Mouse (Mus musculus): ENCODE data around the gene Atp5g3.
"Not testable (repeated sequence)": the region's sequence is repeated elsewhere in the genome, so short reads cannot be mapped to it uniquely, and the experiment has no call there.

Atp5g3 gene

GRCm38 (mm10) chr2:73911175-73911700 is at the start of gene Atp5g3:
Atp5g3 (minus strand) TSS chr2:73911326.
- DNase-seq, result peak; percentile 91 to 93

- no peak for DNase-seq
These were observed 47.2 kb upstream of the Atp5g3 start for GRCm38 (mm10) chr2:73958342-73958741.

- no peak for DNase-seq
These were observed 42.5 kb upstream of the Atp5g3 start for GRCm38 (mm10) chr2:73953612-73954011.

GRCm38 (mm10) chr2:73952597-73953219 is 41.6 kb upstream of the Atp5g3 start:
- DNase-seq, result no peak

- no peak for DNase-seq
These were observed 36.2 kb upstream of the Atp5g3 start for GRCm38 (mm10) chr2:73947360-73947759.

GRCm38 (mm10) chr2:73943735-73944134 is 32.6 kb upstream of the Atp5g3 start:
- DNase-seq, result no peak

- no peak for DNase-seq
These were observed 31.7 kb upstream of the Atp5g3 start for GRCm38 (mm10) chr2:73942844-73943243.

GRCm38 (mm10) chr2:73941281-73941680 is 30.2 kb upstream of the Atp5g3 start:
- DNase-seq, result no peak

GRCm38 (mm10) chr2:73940471-73940870 is 29.3 kb upstream of the Atp5g3 start:
- DNase-seq, result no peak

- DNase-seq, result no peak
These were observed 27.8 kb upstream of the Atp5g3 start for GRCm38 (mm10) chr2:73938896-73939295.

GRCm38 (mm10) chr2:73932676-73933313 is 21.7 kb upstream of the Atp5g3 start:
- DNase-seq, result no peak

- no peak for DNase-seq
These were observed 16.6 kb upstream of the Atp5g3 start for GRCm38 (mm10) chr2:73927711-73928110.

- no peak for DNase-seq
These were observed 14.4 kb upstream of the Atp5g3 start for GRCm38 (mm10) chr2:73925539-73925938.

- peak; percentile 19 to 22 for DNase-seq
These were observed 14.0 kb upstream of the Atp5g3 start for GRCm38 (mm10) chr2:73925089-73925488.

- DNase-seq, result no peak
These were observed 8.5 kb upstream of the Atp5g3 start for GRCm38 (mm10) chr2:73919642-73920041.

- DNase-seq, result no peak
These were observed 1.1 kb upstream of the Atp5g3 start for GRCm38 (mm10) chr2:73912264-73912663.

- peak; percentile 40 to 44 for DNase-seq
These were observed 453 bp downstream of the Atp5g3 start for GRCm38 (mm10) chr2:73910571-73911174.

- no peak for DNase-seq
These were observed 2.0 kb downstream of the Atp5g3 start for GRCm38 (mm10) chr2:73909116-73909515.

GRCm38 (mm10) chr2:73904679-73905078 is 6.4 kb downstream of the Atp5g3 start:
- not testable (repeated sequence) for DNase-seq

GRCm38 (mm10) chr2:73903536-73903935 is 7.6 kb downstream of the Atp5g3 start:
- DNase-seq, result no peak

- not testable (repeated sequence) for DNase-seq
These were observed 8.8 kb downstream of the Atp5g3 start for GRCm38 (mm10) chr2:73902328-73902727.

GRCm38 (mm10) chr2:73901169-73901568 is 10.0 kb downstream of the Atp5g3 start:
- no peak for DNase-seq

GRCm38 (mm10) chr2:73900364-73900763 is 10.8 kb downstream of the Atp5g3 start:
- no peak for DNase-seq

GRCm38 (mm10) chr2:73896919-73897318 is 14.2 kb downstream of the Atp5g3 start:
- DNase-seq, result not testable (repeated sequence)

All from lung, adult 18-20 months (tissue).